Mouse (Mus musculus) telencephalon, adult 2 months (tissue): ENCODE data around the gene 1700018G05Rik.
"Not testable (repeated sequence)": the region's sequence is repeated elsewhere in the genome, so short reads cannot be mapped to it uniquely, and the experiment has no call there.

Source experiments
- DNase-seq: peaks from one replicate; pipeline ENCODE4 v3.0.0-alpha.2; 2011; ENCODE audit warnings: low read depth, low spot score

Gene 1700018G05Rik

DNA sequence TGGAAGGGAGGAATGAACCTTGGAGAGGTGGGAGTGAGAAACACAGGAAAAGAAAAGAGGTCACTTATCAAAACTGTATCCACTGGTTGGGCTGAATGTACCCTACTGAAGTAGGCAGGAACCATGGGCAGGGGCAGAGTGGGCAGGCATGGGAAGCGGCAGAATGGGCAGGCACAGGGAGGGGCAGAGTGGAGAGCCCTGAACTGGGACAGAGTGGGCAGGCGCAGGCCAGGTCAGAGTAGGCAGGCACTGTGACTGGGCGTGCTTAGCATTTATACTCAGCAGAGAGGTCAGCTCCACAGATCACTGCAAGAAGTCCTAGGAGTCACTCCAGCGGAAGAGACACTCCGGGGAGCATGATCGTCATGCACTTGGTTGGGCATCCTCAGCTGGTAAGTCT, at the start of gene 1700018G05Rik:
TSS of gene 1700018G05Rik (plus strand) at position 301 of the 400 bp plus-strand sequence.
- not testable (repeated sequence) for DNase-seq

DNA sequence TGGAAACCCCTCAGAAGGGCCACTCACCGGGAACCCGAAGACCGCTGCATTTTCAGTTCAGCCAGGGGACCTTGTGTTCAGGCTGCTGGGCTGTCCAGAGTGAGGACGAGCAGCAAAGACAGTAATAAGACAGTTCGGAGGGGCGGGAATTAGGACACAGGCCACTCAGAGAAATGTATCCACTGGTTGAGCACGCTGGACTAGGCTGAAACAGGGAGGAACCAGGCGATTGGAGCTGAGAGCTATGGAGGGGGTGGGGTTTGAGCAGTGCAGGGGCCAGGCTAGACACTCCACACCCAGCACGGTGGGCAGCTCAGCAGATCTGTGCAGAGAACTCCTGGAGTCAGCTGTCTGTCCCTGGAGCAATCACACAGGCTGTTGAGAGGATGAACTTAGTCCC, 19.6 kb upstream of the 1700018G05Rik start, which contains the start of the genes Dmrtc1a and 1700011M02Rik:
TSS of gene Dmrtc1a (minus strand) at position 101 of the 400 bp plus-strand sequence.
TSS of gene 1700011M02Rik (plus strand) at position 319 of the 400 bp plus-strand sequence.
- DNase-seq: not testable (repeated sequence)

DNA sequence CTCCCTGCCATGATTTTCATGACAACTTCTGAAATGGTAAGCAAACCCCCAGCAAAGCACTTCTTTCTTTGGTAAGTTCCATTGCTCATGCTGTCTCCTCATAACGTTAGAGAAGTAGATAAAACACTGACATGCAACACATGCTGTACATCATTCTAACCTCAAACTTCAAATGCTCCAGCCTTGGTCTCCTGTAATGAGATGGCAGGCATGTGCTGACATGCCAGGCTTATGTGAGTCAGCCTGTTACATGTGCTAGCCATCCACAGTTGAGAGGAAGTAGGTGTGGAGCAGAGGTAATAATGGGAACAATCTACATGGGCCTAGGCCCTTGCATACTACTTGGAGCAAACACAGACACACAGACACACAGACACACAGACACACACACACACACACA, 13.3 kb upstream of the 1700018G05Rik start:
- not testable (repeated sequence) for DNase-seq

DNA sequence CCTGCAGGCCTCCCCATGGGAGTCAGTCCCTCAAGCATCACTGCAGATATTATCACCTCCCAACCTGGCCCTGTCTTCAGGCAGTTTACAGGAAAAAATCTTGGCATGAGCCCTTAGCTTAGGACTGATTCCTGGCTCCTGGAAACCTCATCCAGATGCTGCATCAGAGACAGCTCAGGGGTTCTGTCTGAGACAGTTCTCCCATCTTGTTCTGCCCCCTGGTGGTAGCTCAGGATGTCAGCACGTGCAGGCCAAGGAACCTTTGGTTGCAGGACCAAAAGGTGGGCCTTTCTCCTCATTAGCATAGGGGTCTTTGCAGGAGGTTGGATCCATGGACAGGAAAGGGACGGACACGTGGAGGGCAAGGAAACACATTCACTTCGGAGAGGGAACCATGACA, 1.5 kb upstream of the 1700018G05Rik start:
- not testable (repeated sequence) for DNase-seq

DNA sequence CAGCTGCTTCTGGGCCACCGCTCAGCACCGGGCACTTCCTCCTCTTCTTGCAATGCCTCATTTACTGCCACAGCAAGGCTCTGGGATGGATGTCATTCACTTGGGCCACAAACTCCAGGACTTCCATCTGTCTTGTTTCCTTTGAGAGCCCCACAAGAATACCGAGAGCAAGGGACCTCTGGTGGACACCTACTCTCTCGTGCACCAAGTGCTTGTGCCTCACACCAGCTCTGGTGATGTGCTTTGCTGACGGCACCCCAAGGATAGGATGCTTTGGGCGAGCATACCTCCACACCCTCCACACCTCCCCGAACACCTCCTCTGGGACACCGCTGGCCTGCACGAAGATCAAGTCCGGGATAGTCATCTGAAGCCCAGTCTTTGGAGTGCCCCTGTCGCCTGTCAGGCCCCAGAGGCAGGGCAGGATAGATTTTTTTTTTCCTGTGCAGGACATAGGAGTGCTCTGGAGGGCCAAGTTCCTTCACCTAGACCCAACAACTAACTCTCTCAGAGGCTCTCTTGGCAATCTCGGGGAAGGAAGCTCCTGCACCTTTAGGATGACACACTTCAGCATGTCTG, 4.9 kb downstream of the 1700018G05Rik start:
- DNase-seq: no peak

DNA sequence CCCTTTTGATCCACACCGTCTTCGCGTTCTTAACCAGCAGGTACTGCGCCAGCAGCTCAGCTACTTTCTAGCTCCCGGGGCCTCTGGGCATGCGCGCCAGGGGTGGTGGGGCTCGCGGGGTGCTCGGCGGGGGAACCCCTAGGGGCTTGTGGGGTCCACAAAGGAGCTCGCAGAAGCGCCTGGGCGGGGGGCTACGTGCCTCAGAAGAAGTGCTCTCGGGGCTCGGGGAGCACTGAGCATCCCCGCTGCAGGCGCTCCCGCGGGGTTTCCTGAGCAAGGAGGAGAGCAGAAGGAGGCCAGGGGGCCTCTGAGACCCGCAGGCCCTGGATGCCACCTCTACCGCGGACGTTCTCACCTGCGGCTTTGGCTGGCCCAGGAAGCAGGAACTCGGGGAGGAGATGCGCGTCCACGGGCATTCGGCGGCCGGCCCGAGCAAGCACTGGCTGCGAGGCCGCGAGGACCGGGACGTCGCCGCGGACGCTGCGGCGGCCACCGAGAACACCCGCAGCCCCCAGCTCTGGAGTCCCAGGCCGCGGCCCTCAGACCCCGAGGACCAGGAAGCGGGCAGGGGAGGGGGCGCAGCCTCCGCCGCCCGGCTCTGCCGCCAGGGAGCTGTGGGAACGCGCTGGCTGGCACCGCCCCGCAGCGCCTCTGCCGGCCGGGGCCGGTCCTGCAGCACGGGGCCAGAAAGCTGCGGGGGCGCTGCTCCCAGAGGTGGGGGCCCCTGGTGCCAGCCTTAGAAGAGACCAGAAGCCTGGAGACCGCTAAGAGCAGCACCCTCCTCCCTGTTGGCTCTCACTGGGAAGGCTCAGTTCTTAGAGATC, 5.6 kb downstream of the 1700018G05Rik start:
- no peak for DNase-seq

DNA sequence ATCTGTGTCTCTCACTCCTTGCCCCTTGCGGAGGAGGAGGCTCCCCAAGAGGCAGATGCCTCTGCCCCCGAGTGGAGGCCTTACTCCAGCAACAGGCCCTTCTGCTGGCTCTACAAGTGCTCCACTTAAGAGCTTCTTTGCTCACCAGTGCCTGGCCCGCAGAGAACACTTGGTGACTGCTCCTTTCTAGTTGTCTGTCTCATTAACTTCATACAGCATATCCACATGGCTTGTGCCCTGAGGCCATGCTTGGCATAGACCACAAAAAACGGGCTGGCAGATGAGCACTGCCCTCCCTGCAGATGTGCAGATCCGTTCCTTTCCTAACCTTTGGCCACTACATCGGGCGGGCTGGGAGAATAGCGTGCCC, 6.2 kb downstream of the 1700018G05Rik start:
- DNase-seq: no peak

DNA sequence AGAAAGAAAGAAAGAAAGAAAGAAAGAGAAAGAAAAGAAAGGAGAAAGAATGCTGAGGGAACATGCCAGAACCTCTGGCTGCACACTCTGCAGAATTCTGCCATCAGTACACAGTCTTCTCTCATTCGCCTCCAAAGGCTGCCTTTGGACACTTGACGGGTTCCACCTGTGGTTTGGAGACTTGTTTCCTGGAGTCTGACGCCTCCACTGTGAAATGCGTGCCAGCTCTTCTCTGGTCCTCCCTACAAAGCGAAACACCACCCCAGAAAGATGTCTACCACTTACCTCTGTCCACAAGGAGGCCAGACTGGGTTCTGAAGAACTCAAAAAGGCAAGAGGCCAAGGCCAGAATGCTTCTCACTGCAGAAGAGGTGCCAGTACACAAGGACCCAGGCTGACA, 8.6 kb downstream of the 1700018G05Rik start:
- DNase-seq: no peak

DNA sequence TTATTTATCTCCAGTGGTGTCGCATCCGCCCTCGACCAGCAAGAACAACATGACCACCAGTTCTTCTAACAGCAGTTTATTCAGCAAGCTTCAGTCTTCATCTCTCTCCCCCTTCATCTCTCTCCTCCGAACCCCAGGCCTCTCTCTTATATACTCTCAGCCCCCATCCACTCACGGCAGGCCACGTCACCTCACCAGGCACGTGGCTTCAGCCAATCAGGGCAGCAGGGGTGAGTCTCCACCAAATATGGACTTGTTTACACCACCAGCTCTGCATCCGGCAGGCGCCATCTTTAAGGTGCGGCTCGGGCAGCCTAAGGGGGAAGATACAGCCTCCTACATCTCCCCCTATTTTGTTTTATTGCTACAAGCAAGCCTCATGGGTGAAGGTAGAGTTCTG, 22.0 kb downstream of the 1700018G05Rik start:
- not testable (repeated sequence) for DNase-seq

DNA sequence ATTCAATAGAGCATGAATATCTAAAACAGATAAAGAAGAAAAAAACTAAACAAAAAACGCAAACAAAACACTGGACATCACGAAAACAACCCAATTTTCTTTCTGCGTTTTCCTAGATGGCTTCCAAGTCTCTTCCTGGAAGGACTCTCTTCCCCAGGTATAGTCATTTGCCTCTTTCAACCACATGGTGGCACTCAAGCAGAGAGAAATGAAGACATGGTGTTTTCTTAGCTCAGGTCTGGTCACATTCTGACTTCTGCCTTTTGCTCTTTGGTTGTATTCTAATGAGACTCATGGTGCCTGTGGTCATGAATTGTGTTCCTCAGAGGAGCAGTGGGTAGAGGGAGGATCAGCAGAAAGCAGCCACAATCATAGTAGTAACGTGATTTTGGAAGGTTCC, 30.7 kb downstream of the 1700018G05Rik start:
- no peak for DNase-seq

DNA sequence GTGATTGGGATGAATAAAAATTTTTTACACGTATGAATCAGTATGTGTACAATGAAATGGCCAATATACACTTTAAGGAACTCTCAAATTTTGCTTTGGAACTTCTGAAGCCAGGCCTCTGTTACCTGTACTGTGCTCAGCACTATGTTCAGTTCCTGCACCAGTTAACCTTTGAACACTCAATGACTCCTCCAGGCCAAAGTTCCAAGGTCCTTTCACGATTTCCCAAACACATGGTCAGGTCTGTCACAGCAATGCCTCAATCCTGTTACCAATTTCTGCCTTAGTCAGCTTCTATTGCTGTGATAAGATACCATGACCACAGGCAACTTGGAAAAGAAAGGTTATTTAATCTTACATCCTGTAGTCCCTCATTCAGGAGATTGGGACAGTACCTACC, 32.4 kb downstream of the 1700018G05Rik start:
- DNase-seq: no peak
